Mouse (Mus musculus): ENCODE measurements at regions not wholly inside any gene's neighbourhood (a gene's known extent, or its start where the extent isn't known, plus 50 kb on each side); places are given as distances from the start of the nearest gene placed in this dataset.

GRCm38 (mm10) chr7:74975986-74976385 is 333.1 kb downstream of the Sv2b start:
- H3K36me3 ChIP-seq, result no peaks in the 10 kb centered on the region
- H3K27ac ChIP-seq, result no peak overlapping the region
- no peak overlapping the region for H3K4me3 ChIP-seq (replicated peaks)
- H3K4me1 ChIP-seq (replicated peaks), result no peaks in the 10 kb centered on the region
- no peaks in the 10 kb centered on the region for H3K27me3 ChIP-seq
- no peak for ATAC-seq (ENCODE audit: insufficient number of reproducible peaks, insufficient read depth, low FRiP score, low TSS enrichment, low read depth)
- H3K9ac ChIP-seq (replicated peaks), result no peak overlapping the region
- no peaks in the 10 kb centered on the region for H3K9me3 ChIP-seq
- no peak overlapping the region for H3K4me2 ChIP-seq

GRCm38 (mm10) chr7:74974448-74974847 is 334.6 kb downstream of the Sv2b start:
- WGBS, result 89% methylated on average over 3 of the region's 3 CpGs
- Histone ChIP-seq H3K4me2 (no peak overlapping the region), H3K4me1 (replicated peaks) (no peaks in the 10 kb centered on the region), H3K9ac (replicated peaks) (no peak overlapping the region), H3K4me3 (replicated peaks) (no peak overlapping the region), H3K36me3 (no peaks in the 10 kb centered on the region), H3K27me3 (no peaks in the 10 kb centered on the region), H3K27ac (no peak overlapping the region), H3K9me3 (no peaks in the 10 kb centered on the region)
- no peak for ATAC-seq (ENCODE audit: insufficient number of reproducible peaks, insufficient read depth, low FRiP score, low TSS enrichment, low read depth)

GRCm38 (mm10) chr7:74944421-74945098 is 364.5 kb downstream of the Sv2b start:
- 78% methylated on average over 5 of the region's 5 CpGs for WGBS
- no peak overlapping the region for H3K4me2 ChIP-seq
- no peaks in the 10 kb centered on the region for H3K36me3 ChIP-seq
- ATAC-seq (ENCODE audit: insufficient number of reproducible peaks, insufficient read depth, low FRiP score, low TSS enrichment, low read depth), result no peak
- H3K27me3 ChIP-seq, result no peaks in the 10 kb centered on the region
- H3K4me3 ChIP-seq (replicated peaks), result no peak overlapping the region
- H3K27ac ChIP-seq, result no peak overlapping the region
- no peaks in the 10 kb centered on the region for H3K4me1 ChIP-seq (replicated peaks)
- no peaks in the 10 kb centered on the region for H3K9me3 ChIP-seq
- H3K9ac ChIP-seq (replicated peaks), result no peak overlapping the region

GRCm38 (mm10) chr7:74942917-74943316 is 366.1 kb downstream of the Sv2b start:
- Histone ChIP-seq H3K9me3 (no peaks in the 10 kb centered on the region), H3K4me1 (replicated peaks) (no peaks in the 10 kb centered on the region), H3K4me3 (replicated peaks) (no peak overlapping the region), H3K9ac (replicated peaks) (no peak overlapping the region), H3K4me2 (no peak overlapping the region), H3K27me3 (no peaks in the 10 kb centered on the region), H3K36me3 (no peaks in the 10 kb centered on the region), H3K27ac (no peak overlapping the region)
- ATAC-seq (ENCODE audit: insufficient number of reproducible peaks, insufficient read depth, low FRiP score, low TSS enrichment, low read depth), result no peak
- 83% methylated on average over 4 of the region's 4 CpGs for WGBS

GRCm38 (mm10) chr7:74942146-74942545 is 366.9 kb downstream of the Sv2b start:
- Histone ChIP-seq H3K4me1 (replicated peaks) (no peaks in the 10 kb centered on the region), H3K9me3 (no peaks in the 10 kb centered on the region), H3K4me2 (no peak overlapping the region), H3K27me3 (no peaks in the 10 kb centered on the region), H3K4me3 (replicated peaks) (no peak overlapping the region), H3K9ac (replicated peaks) (no peak overlapping the region), H3K36me3 (no peaks in the 10 kb centered on the region), H3K27ac (no peak overlapping the region)
- 65% methylated on average over 3 of the region's 3 CpGs for WGBS
- ATAC-seq (ENCODE audit: insufficient number of reproducible peaks, insufficient read depth, low FRiP score, low TSS enrichment, low read depth), result no peak

GRCm38 (mm10) chr7:74929142-74929829 is 374.7 kb upstream of the Slco3a1 start:
- Histone ChIP-seq H3K36me3 (no peaks in the 10 kb centered on the region), H3K4me3 (replicated peaks) (no peak overlapping the region), H3K27me3 (no peaks in the 10 kb centered on the region), H3K9me3 (no peaks in the 10 kb centered on the region), H3K9ac (replicated peaks) (no peak overlapping the region), H3K27ac (no peak overlapping the region), H3K4me2 (no peak overlapping the region), H3K4me1 (replicated peaks) (no peaks in the 10 kb centered on the region)
- no peak for ATAC-seq (ENCODE audit: insufficient number of reproducible peaks, insufficient read depth, low FRiP score, low TSS enrichment, low read depth)
- whole genome bisulfite sequencing, result 73% methylated on average over 8 of the region's 8 CpGs

GRCm38 (mm10) chr7:74928226-74928927 is 373.8 kb upstream of the Slco3a1 start:
- H3K27ac ChIP-seq, result no peak overlapping the region
- 84% methylated on average over 6 of the region's 6 CpGs for WGBS
- H3K4me3 ChIP-seq (replicated peaks), result no peak overlapping the region
- no peaks in the 10 kb centered on the region for H3K4me1 ChIP-seq (replicated peaks)
- H3K9ac ChIP-seq (replicated peaks), result no peak overlapping the region
- no peaks in the 10 kb centered on the region for H3K27me3 ChIP-seq
- no peaks in the 10 kb centered on the region for H3K9me3 ChIP-seq
- H3K4me2 ChIP-seq, result no peak overlapping the region
- no peak for ATAC-seq (ENCODE audit: insufficient number of reproducible peaks, insufficient read depth, low FRiP score, low TSS enrichment, low read depth)
- H3K36me3 ChIP-seq, result no peaks in the 10 kb centered on the region

- Histone ChIP-seq H3K27me3 (no peaks in the 10 kb centered on the region), H3K9me3 (no peaks in the 10 kb centered on the region), H3K4me1 (replicated peaks) (no peaks in the 10 kb centered on the region), H3K27ac (no peak overlapping the region), H3K9ac (replicated peaks) (no peak overlapping the region), H3K36me3 (no peaks in the 10 kb centered on the region), H3K4me3 (replicated peaks) (no peak overlapping the region), H3K4me2 (no peak overlapping the region)
- 52% methylated on average over 2 of the region's 2 CpGs for WGBS
- ATAC-seq (ENCODE audit: insufficient number of reproducible peaks, insufficient read depth, low FRiP score, low TSS enrichment, low read depth), result no peak
Observed at GRCm38 (mm10) chr7:74926729-74927128, 372.1 kb upstream of the Slco3a1 start.

- Histone ChIP-seq H3K27me3 (no peaks in the 10 kb centered on the region), H3K27ac (no peak overlapping the region)
- no peak for ATAC-seq (ENCODE audit: insufficient number of reproducible peaks, insufficient read depth, low FRiP score, low TSS enrichment, low read depth)
Observed at GRCm38 (mm10) chr7:74924156-74924555, 369.6 kb upstream of the Slco3a1 start.

GRCm38 (mm10) chr7:74908311-74908962 is 353.9 kb upstream of the Slco3a1 start:
- Histone ChIP-seq H3K27me3 (no peaks in the 10 kb centered on the region), H3K36me3 (no peaks in the 10 kb centered on the region), H3K27ac (no peak overlapping the region), H3K4me3 (replicated peaks) (no peak overlapping the region), H3K9ac (replicated peaks) (no peak overlapping the region), H3K4me1 (replicated peaks) (no peaks in the 10 kb centered on the region), H3K9me3 (no peaks in the 10 kb centered on the region), H3K4me2 (no peak overlapping the region)
- no peak for ATAC-seq (ENCODE audit: insufficient number of reproducible peaks, insufficient read depth, low FRiP score, low TSS enrichment, low read depth)
- 38% methylated on average over 3 of the region's 3 CpGs for WGBS

More at GRCm38 (mm10) chr7:74924156-74924555, 369.6 kb upstream of the Slco3a1 start:
- WGBS, result 89% methylated on average over 1 of the region's 1 CpGs
- H3K4me1 ChIP-seq (replicated peaks), result no peaks in the 10 kb centered on the region
- no peak overlapping the region for H3K4me3 ChIP-seq (replicated peaks)
- H3K9me3 ChIP-seq, result no peaks in the 10 kb centered on the region
- no peaks in the 10 kb centered on the region for H3K36me3 ChIP-seq
- no peak overlapping the region for H3K4me2 ChIP-seq
- H3K9ac ChIP-seq (replicated peaks), result no peak overlapping the region

GRCm38 (mm10) chr7:74907391-74907790 is 352.8 kb upstream of the Slco3a1 start:
- no peaks in the 10 kb centered on the region for H3K4me1 ChIP-seq (replicated peaks)
- no peaks in the 10 kb centered on the region for H3K9me3 ChIP-seq
- H3K4me2 ChIP-seq, result no peak overlapping the region
- no peaks in the 10 kb centered on the region for H3K27me3 ChIP-seq
- no peak overlapping the region for H3K9ac ChIP-seq (replicated peaks)
- ATAC-seq (ENCODE audit: insufficient number of reproducible peaks, insufficient read depth, low FRiP score, low TSS enrichment, low read depth), result no peak
- H3K36me3 ChIP-seq, result no peaks in the 10 kb centered on the region
- H3K27ac ChIP-seq, result no peak overlapping the region
- no peak overlapping the region for H3K4me3 ChIP-seq (replicated peaks)
- WGBS, result 28% methylated on average over 1 of the region's 1 CpGs
